19 mouse cellular contexts compared by ENCODE assay signal in genomic region chr5:66340356-66341102, GRCm38 (mm10).
DNase-seq lines count a peak whose midpoint lies in the region; ATAC-seq and TF ChIP-seq lines count a peak whose summit lies in the region.
"Had no signal": no experiment of that assay in that cellular context is flagged by ENCODE, and none has a peak within 500 bp of the region (broad histone marks: within the 10 kb centered on the region; RNA-seq: fewer than 3 reads in every experiment).

No protein-coding gene starts in this region.

- peaks cover 26% of the 10 kb centered on the region for H3K4me1 ChIP-seq in kidney, embryonic 16.5 days (ENCODE audit: insufficient read depth, low read length)
- peaks cover 46% of the 10 kb centered on the region for H3K4me1 ChIP-seq in kidney, embryonic 15.5 days
- peaks cover 32% of the 10 kb centered on the region for H3K4me1 ChIP-seq in hindbrain, embryonic 16.5 days (ENCODE audit: control insufficient read depth, insufficient read depth, low read depth, low read length)

- no peak overlapping the region for H3K27ac ChIP-seq in kidney, embryonic 16.5 days (ENCODE audit: low read length)
- H3K27ac ChIP-seq in kidney, embryonic 15.5 days = no peak overlapping the region
- peak overlapping the region; percentile 14; the same call in 1 of the 2 replicates for H3K27ac ChIP-seq in hindbrain, embryonic 16.5 days (ENCODE audit: low read depth, low read length)
- H3K27ac ChIP-seq: heart, embryonic 15.5 days; liver, embryonic 12.5 days; lung, embryonic 15.5 days; stomach, embryonic 15.5 days had no signal

- H3K4me3 ChIP-seq in kidney, embryonic 16.5 days (ENCODE audit: low read length) = no peak overlapping the region
- no peak overlapping the region for H3K4me3 ChIP-seq in kidney, embryonic 15.5 days (replicated peaks)
- H3K4me3 ChIP-seq in hindbrain, embryonic 16.5 days (ENCODE audit: low read length) = no peak overlapping the region
- H3K4me3 ChIP-seq: heart, embryonic 15.5 days; liver, embryonic 12.5 days; lung, embryonic 15.5 days; stomach, embryonic 15.5 days had no signal

- no peaks in the 10 kb centered on the region for H3K36me3 ChIP-seq in kidney, embryonic 16.5 days (ENCODE audit: insufficient read depth, low read length)
- H3K36me3 ChIP-seq in kidney, embryonic 15.5 days = no peaks in the 10 kb centered on the region
- no peaks in the 10 kb centered on the region for H3K36me3 ChIP-seq in hindbrain, embryonic 16.5 days (ENCODE audit: control insufficient read depth, insufficient read depth, low read length)
- H3K36me3 ChIP-seq: heart, embryonic 15.5 days; liver, embryonic 12.5 days; lung, embryonic 15.5 days; stomach, embryonic 15.5 days had no signal

- H3K9ac ChIP-seq in kidney, embryonic 16.5 days (replicated peaks; ENCODE audit: low read length) = no peak overlapping the region
- H3K9ac ChIP-seq in kidney, embryonic 15.5 days = no peak overlapping the region
- no peak overlapping the region for H3K9ac ChIP-seq in hindbrain, embryonic 16.5 days (ENCODE audit: low read depth, low read length)
- H3K9ac ChIP-seq: heart, embryonic 15.5 days; liver, embryonic 12.5 days; lung, embryonic 15.5 days; stomach, embryonic 15.5 days had no signal

- H3K4me2 ChIP-seq in kidney, embryonic 16.5 days (replicated peaks; ENCODE audit: low read depth, low read length) = no peak overlapping the region
- H3K4me2 ChIP-seq in kidney, embryonic 15.5 days = no peak overlapping the region
- H3K4me2 ChIP-seq in hindbrain, embryonic 16.5 days (ENCODE audit: low read length) = no peak overlapping the region
- H3K4me2 ChIP-seq: heart, embryonic 15.5 days; liver, embryonic 12.5 days; lung, embryonic 15.5 days; stomach, embryonic 15.5 days had no signal

- H3K27me3 ChIP-seq in kidney, embryonic 16.5 days (ENCODE audit: insufficient read depth, low read length) = no peaks in the 10 kb centered on the region
- H3K27me3 ChIP-seq in kidney, embryonic 15.5 days = peaks cover 17% of the 10 kb centered on the region; the same call in 1 of the 2 replicates
- H3K27me3 ChIP-seq in hindbrain, embryonic 16.5 days (replicated peaks; ENCODE audit: control insufficient read depth, insufficient read depth, low read length) = no peaks in the 10 kb centered on the region
- H3K27me3 ChIP-seq: heart, embryonic 15.5 days; lung, embryonic 15.5 days; stomach, embryonic 15.5 days had no signal

- no peak for TF ChIP-seq POLR2A in brain, embryonic 14.5 days (IDR thresholded peaks at IDR 0.05; ENCODE audit: borderline replicate concordance, extremely low read depth, insufficient read depth, insufficient read length, poor library complexity, severe bottlenecking)

- ATAC-seq in kidney, embryonic 16.5 days (ENCODE audit: low FRiP score, low TSS enrichment) = peak; percentile 37; the same call in 1 of the 2 replicates
- ATAC-seq in kidney, embryonic 15.5 days (replicated peaks; ENCODE audit: low FRiP score) = no peak
- peak; percentile 29 for ATAC-seq in hindbrain, embryonic 16.5 days
- ATAC-seq: CD4-positive, CD25-positive, alpha-beta regulatory T cell, adult 4 months; liver, embryonic 12.5 days had no signal

- no peaks in the 10 kb centered on the region for H3K9me3 ChIP-seq in kidney, embryonic 16.5 days (ENCODE audit: low read length)
- H3K9me3 ChIP-seq in kidney, embryonic 15.5 days (replicated peaks) = no peaks in the 10 kb centered on the region
- H3K9me3 ChIP-seq in hindbrain, embryonic 16.5 days (ENCODE audit: control insufficient read depth, low read length) = no peaks in the 10 kb centered on the region
- H3K9me3 ChIP-seq: heart, embryonic 15.5 days; liver, embryonic 12.5 days; lung, embryonic 15.5 days; stomach, embryonic 15.5 days had no signal

- peak; percentile 21 for DNase-seq in embryo, embryonic 11 days
- DNase-seq in embryo, embryonic 10.5 days (ENCODE audit: low spot score) = no peak
- peak; percentile 59 for DNase-seq in brain, embryonic 14.5 days (ENCODE audit: low read depth)
- DNase-seq in frontal cortex, postnatal 25 days (ENCODE audit: low spot score in 2 of 2) = no peak
- no peak for DNase-seq in gastrocnemius, postnatal 10 days
- DNase-seq: adrenal gland, adult 2 months; cerebellum, adult 11 months; cerebellum, postnatal 14 days; heart, adult 18-20 months; kidney, adult 9 months; thymus, adult 2 months had no signal

- TF ChIP-seq CTCF in brain, embryonic 14.5 days (IDR thresholded peaks at IDR 0.05; ENCODE audit: borderline replicate concordance, extremely low read depth, insufficient read depth, insufficient read length) = no peak

- 57% methylated on average over 17 of the region's 17 CpGs for WGBS in kidney, embryonic 16.5 days
- WGBS in kidney, embryonic 15.5 days = 61% methylated on average over 17 of the region's 17 CpGs
- 47% methylated on average over 17 of the region's 17 CpGs for WGBS in hindbrain, embryonic 16.5 days

Comparison
In these comparisons a context has a peak if more than half of its experiments do, and no peak if none do; other contexts are left out.
1. DNase-seq: peak in embryo, embryonic 11 days (single experiment) and brain, embryonic 14.5 days (single experiment); none in embryo, embryonic 10.5 days (single experiment), frontal cortex, postnatal 25 days (0 of 2) and gastrocnemius, postnatal 10 days (single experiment).